Mouse (Mus musculus): ENCODE data around the gene Dpf1. TPM values are rescaled to one million over a fixed set of nuclear protein-coding genes. Genes with fewer than 3 reads are reported as not detected.

Gene Dpf1
- 2.0 and 3.0 TPM in 2 replicates for polyA plus RNA-seq (2015; fragmentation: Nextera tagmentation; extraction: Ambion mirVana)

GRCm38 (mm10) chr7:29303738-29304462 is at the start of gene Dpf1:
Dpf1 (plus strand) TSS chr7:29303951.
- Histone ChIP-seq H3K4me3 (ENCODE audit: low read length) (peak within 1 kb of the TSS; percentile 61), H3K36me3 (ENCODE audit: control insufficient read depth, insufficient read depth) (no peaks in the 10 kb centered on the region), H3K9ac (ENCODE audit: low read length) (peak within 1 kb of the TSS; percentile 68), H3K4me2 (ENCODE audit: low read depth, low read length) (peak within 1 kb of the TSS; percentile 91), H3K4me1 (ENCODE audit: control insufficient read depth, insufficient read depth, low read length) (peaks cover 21% of the 10 kb centered on the region), H3K9me3 (replicated peaks; ENCODE audit: control insufficient read depth, low read length) (no peaks in the 10 kb centered on the region), H3K27ac (ENCODE audit: low read length) (no peak within 1 kb of the TSS), H3K27me3 (ENCODE audit: control insufficient read depth, insufficient read depth, low read length) (peaks cover 52% of the 10 kb centered on the region)
- WGBS, result under 1% methylated on average over 67 of the region's 67 CpGs
- peak; percentile 74 for ATAC-seq (replicated peaks; ENCODE audit: extremely low read depth, insufficient read depth, low FRiP score)

DNA sequence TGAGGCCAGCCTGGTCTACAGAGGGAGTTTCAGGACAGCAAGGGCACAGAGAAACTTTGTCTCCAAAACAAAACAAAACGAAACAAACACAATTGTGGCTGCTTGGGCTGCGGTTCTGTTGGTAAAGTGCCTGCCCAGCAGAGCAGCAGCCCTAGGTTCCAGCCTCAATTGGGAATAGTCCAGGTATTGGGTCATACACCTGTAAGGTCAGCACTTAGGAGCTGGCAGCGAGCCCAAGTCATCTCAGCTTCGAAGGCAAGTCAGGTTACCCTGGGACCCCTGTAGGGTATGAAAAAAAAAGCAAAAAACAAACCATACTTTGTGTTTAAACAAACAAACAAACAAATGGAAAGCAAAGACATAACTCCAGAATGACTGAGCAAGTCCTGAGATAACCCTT is 47.9 kb upstream of the Dpf1 start:
- WGBS, result 79% methylated on average over 4 of the region's 4 CpGs
- peaks cover 3% of the 10 kb centered on the region; the same call in 1 of the 2 replicates for H3K4me1 ChIP-seq (ENCODE audit: control insufficient read depth, insufficient read depth, low read length)
- H3K27ac ChIP-seq (ENCODE audit: low read length), result no peak overlapping the region
- H3K4me3 ChIP-seq (ENCODE audit: low read length), result no peak overlapping the region
- no peak for ATAC-seq (replicated peaks; ENCODE audit: extremely low read depth, insufficient read depth, low FRiP score)
- H3K4me2 ChIP-seq (ENCODE audit: low read depth, low read length), result no peak overlapping the region
- H3K36me3 ChIP-seq (ENCODE audit: control insufficient read depth, insufficient read depth), result no peaks in the 10 kb centered on the region
- no peak overlapping the region for H3K9ac ChIP-seq (ENCODE audit: low read length)
- no peaks in the 10 kb centered on the region for H3K27me3 ChIP-seq (ENCODE audit: control insufficient read depth, insufficient read depth, low read length)
- H3K9me3 ChIP-seq (replicated peaks; ENCODE audit: control insufficient read depth, low read length), result no peaks in the 10 kb centered on the region

DNA sequence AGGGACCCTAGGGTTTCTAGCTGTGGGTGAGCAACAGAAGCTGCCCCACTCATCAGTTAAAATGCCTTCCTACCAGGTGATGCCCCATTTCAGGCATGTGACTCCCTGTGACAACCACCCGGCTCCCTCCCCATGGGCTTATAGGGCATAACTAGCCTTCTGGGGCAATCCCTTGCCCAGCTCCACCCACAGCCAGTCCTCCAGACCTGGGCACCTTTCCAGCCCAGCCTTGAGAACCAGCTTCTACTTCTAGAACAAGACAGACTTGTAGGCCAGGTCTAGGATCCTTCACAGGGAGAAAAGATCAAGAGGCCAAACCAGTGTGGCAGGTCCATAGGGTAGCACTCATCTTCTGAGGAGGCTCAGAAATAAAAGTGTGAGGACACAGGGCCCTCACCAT is 46.4 kb upstream of the Dpf1 start:
- H3K36me3 ChIP-seq (ENCODE audit: control insufficient read depth, insufficient read depth), result no peaks in the 10 kb centered on the region
- ATAC-seq (replicated peaks; ENCODE audit: extremely low read depth, insufficient read depth, low FRiP score), result no peak
- H3K9ac ChIP-seq (ENCODE audit: low read length), result no peak overlapping the region
- no peak overlapping the region for H3K4me3 ChIP-seq (ENCODE audit: low read length)
- H3K9me3 ChIP-seq (replicated peaks; ENCODE audit: control insufficient read depth, low read length), result no peaks in the 10 kb centered on the region
- peaks cover 7% of the 10 kb centered on the region; the same call in 1 of the 2 replicates for H3K4me1 ChIP-seq (ENCODE audit: control insufficient read depth, insufficient read depth, low read length)
- WGBS, result 71% methylated on average over 1 of the region's 1 CpGs
- peak overlapping the region; percentile 44; the same call in 1 of the 2 replicates for H3K27ac ChIP-seq (ENCODE audit: low read length)
- no peaks in the 10 kb centered on the region for H3K27me3 ChIP-seq (ENCODE audit: control insufficient read depth, insufficient read depth, low read length)
- H3K4me2 ChIP-seq (ENCODE audit: low read depth, low read length), result no peak overlapping the region

DNA sequence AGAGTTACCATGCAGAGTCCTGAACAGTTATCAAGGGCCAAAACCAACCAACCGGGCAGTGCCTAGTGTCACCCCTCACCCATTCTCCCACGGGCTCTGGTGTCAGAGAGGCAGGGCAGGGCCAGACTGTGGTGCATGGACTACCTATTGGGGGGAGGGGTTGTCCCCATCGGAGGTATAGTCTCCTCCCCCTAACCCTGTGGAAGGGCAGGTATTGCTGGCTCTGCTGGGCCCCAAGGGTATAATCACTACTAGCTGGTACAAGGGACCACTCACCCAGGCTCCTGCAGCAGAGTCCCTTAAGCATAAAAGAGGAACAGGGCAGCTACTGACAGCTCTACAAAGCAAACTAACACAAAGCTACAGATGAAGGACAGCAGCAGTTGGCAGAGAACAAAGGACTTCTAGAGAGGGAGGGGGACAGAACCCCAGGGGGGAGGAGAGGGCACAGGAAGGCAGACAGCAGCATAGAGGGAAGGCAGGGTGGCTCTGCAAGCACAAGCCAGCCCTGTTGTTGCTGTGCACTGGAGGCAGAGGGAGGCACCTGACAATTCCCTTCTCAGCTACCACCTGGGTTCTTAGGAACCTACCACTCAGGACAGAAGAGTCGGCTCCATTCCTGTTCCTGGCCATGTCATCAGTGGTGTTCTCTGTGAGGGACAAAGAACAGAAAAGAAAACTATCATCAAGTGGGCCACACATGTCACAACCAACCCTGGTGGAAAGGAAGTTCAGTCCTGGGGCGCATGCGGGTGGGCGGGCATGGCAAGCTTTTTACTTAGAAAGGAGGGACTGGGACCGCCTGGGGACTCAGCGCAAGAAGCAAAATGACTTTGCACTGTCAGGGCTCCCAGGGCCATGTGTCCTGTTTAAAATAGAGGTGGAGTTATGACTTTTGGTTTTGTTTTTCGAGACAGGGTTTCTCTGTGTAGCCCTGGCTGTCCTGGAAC is 43.7 kb upstream of the Dpf1 start:
- no peak overlapping the region for H3K4me3 ChIP-seq (ENCODE audit: low read length)
- no peaks in the 10 kb centered on the region for H3K9me3 ChIP-seq (replicated peaks; ENCODE audit: control insufficient read depth, low read length)
- H3K36me3 ChIP-seq (ENCODE audit: control insufficient read depth, insufficient read depth), result no peaks in the 10 kb centered on the region
- H3K27me3 ChIP-seq (ENCODE audit: control insufficient read depth, insufficient read depth, low read length), result no peaks in the 10 kb centered on the region
- no peak overlapping the region for H3K27ac ChIP-seq (ENCODE audit: low read length)
- no peak overlapping the region for H3K9ac ChIP-seq (ENCODE audit: low read length)
- H3K4me1 ChIP-seq (ENCODE audit: control insufficient read depth, insufficient read depth, low read length), result peaks cover 16% of the 10 kb centered on the region
- ATAC-seq (replicated peaks; ENCODE audit: extremely low read depth, insufficient read depth, low FRiP score), result no peak
- H3K4me2 ChIP-seq (ENCODE audit: low read depth, low read length), result no peak overlapping the region
- WGBS, result 79% methylated on average over 10 of the region's 10 CpGs

GRCm38 (mm10) chr7:29262151-29262550 is 41.6 kb upstream of the Dpf1 start:
- Histone ChIP-seq H3K4me3 (ENCODE audit: low read length) (no peak overlapping the region), H3K4me2 (ENCODE audit: low read depth, low read length) (no peak overlapping the region), H3K9me3 (replicated peaks; ENCODE audit: control insufficient read depth, low read length) (no peaks in the 10 kb centered on the region), H3K9ac (ENCODE audit: low read length) (no peak overlapping the region), H3K27ac (ENCODE audit: low read length) (peak overlapping the region; percentile 14), H3K36me3 (ENCODE audit: control insufficient read depth, insufficient read depth) (no peaks in the 10 kb centered on the region), H3K27me3 (ENCODE audit: control insufficient read depth, insufficient read depth, low read length) (no peaks in the 10 kb centered on the region), H3K4me1 (ENCODE audit: control insufficient read depth, insufficient read depth, low read length) (peaks cover 21% of the 10 kb centered on the region)
- no peak for ATAC-seq (replicated peaks; ENCODE audit: extremely low read depth, insufficient read depth, low FRiP score)
- 54% methylated on average over 6 of the region's 6 CpGs for WGBS

DNA sequence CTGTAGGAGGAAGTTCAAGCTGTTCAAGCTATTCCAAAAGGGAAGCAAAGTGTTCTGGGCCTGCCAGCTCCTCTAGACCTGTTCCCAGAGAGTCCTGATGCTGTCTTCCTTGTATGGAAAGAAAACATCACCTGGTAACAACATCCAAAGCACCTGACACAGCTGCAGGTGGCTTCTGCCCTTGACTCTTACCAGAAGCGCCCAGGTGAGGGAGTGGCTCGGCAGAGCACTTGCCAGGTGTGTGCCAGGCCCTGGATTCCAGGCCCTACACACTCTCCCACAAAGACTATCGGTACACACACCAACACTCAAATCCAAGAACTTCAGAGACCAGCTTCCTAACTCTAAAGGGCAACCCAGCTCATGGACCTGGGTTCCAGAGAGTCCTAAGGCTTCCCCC is 39.9 kb upstream of the Dpf1 start:
- no peak overlapping the region for H3K9ac ChIP-seq (ENCODE audit: low read length)
- no peaks in the 10 kb centered on the region for H3K9me3 ChIP-seq (replicated peaks; ENCODE audit: control insufficient read depth, low read length)
- H3K36me3 ChIP-seq (ENCODE audit: control insufficient read depth, insufficient read depth), result no peaks in the 10 kb centered on the region
- WGBS, result 83% methylated on average over 3 of the region's 3 CpGs
- no peak overlapping the region for H3K27ac ChIP-seq (ENCODE audit: low read length)
- no peak overlapping the region for H3K4me2 ChIP-seq (ENCODE audit: low read depth, low read length)
- no peaks in the 10 kb centered on the region for H3K27me3 ChIP-seq (ENCODE audit: control insufficient read depth, insufficient read depth, low read length)
- no peak for ATAC-seq (replicated peaks; ENCODE audit: extremely low read depth, insufficient read depth, low FRiP score)
- H3K4me3 ChIP-seq (ENCODE audit: low read length), result no peak overlapping the region
- peaks cover 19% of the 10 kb centered on the region for H3K4me1 ChIP-seq (ENCODE audit: control insufficient read depth, insufficient read depth, low read length)

DNA sequence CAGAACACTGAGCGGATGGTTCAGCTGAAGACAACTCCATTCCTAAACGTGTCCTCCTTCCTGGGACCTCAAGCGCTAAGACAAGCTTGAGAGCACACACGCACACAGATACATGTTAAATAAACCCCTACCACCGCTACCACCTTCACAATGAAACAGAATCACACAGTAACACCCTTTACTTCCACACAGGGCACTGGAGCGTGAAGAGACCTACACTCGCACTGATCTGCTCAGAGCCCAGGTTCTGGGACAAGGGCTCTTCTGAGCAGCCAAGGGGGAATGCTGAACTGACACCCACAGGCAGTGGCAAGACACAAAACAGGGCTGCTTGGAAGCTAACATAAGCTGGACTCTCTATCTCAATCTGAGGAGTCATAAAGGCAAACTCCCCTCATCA is 38.1 kb upstream of the Dpf1 start:
- H3K9me3 ChIP-seq (replicated peaks; ENCODE audit: control insufficient read depth, low read length), result no peaks in the 10 kb centered on the region
- H3K4me2 ChIP-seq (ENCODE audit: low read depth, low read length), result no peak overlapping the region

DNA sequence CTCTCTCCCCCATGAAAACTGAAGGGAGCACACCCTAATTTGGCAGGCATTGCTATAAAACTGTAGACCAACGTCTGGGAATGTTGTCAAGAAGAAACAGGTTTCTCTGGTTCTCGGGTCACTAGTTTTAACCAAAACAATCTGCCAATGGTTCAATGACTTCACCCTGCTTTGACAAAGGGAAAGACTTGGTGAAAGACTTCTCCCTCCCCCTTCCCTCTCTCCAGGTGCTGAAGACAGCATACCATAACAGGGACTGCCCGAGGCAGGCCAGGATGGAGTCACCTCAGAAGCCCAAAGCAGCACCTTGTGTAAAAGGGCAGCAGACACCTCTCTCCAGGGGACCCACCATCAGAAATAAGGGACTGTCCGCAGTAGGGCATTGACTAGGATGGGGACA is 36.8 kb upstream of the Dpf1 start:
- H3K36me3 ChIP-seq (ENCODE audit: control insufficient read depth, insufficient read depth), result no peaks in the 10 kb centered on the region
- H3K27me3 ChIP-seq (ENCODE audit: control insufficient read depth, insufficient read depth, low read length), result no peaks in the 10 kb centered on the region
- H3K9ac ChIP-seq (ENCODE audit: low read length), result no peak overlapping the region
- WGBS, result 72% methylated on average over 4 of the region's 4 CpGs
- H3K4me2 ChIP-seq (ENCODE audit: low read depth, low read length), result no peak overlapping the region
- no peak for ATAC-seq (replicated peaks; ENCODE audit: extremely low read depth, insufficient read depth, low FRiP score)
- H3K27ac ChIP-seq (ENCODE audit: low read length), result no peak overlapping the region
- H3K4me3 ChIP-seq (ENCODE audit: low read length), result no peak overlapping the region
- H3K4me1 ChIP-seq (ENCODE audit: control insufficient read depth, insufficient read depth, low read length), result peaks cover 33% of the 10 kb centered on the region
- no peaks in the 10 kb centered on the region for H3K9me3 ChIP-seq (replicated peaks; ENCODE audit: control insufficient read depth, low read length)

More for the DNA sequence above, 38.1 kb upstream of the Dpf1 start:
- WGBS, result 72% methylated on average over 7 of the region's 7 CpGs
- Histone ChIP-seq H3K27ac (ENCODE audit: low read length) (no peak overlapping the region; the same call in 1 of the 2 replicates), H3K36me3 (ENCODE audit: control insufficient read depth, insufficient read depth) (no peaks in the 10 kb centered on the region), H3K4me1 (ENCODE audit: control insufficient read depth, insufficient read depth, low read length) (peaks cover 21% of the 10 kb centered on the region), H3K4me3 (ENCODE audit: low read length) (no peak overlapping the region), H3K9ac (ENCODE audit: low read length) (no peak overlapping the region), H3K27me3 (ENCODE audit: control insufficient read depth, insufficient read depth, low read length) (no peaks in the 10 kb centered on the region)
- no peak for ATAC-seq (replicated peaks; ENCODE audit: extremely low read depth, insufficient read depth, low FRiP score)

DNA sequence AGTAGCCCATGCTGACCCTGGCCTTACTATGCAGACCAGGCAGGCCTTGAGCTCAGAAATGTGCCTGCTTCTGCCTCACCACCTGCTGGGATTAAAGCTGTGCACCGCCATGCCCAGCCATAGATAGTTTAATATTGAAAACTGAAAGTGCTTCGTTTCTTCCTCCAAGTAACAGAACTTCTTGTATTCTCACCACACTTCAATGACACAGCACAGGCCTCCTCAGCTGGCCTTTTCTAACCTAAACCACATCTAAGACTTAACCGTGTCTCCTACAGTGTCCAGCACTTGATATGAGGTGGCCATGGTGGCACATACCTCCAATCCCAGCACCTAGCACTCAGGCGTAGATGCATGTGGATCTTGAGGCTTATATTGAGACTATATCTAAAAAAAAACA is 33.3 kb upstream of the Dpf1 start:
- Histone ChIP-seq H3K27ac (ENCODE audit: low read length) (no peak overlapping the region), H3K27me3 (ENCODE audit: control insufficient read depth, insufficient read depth, low read length) (no peaks in the 10 kb centered on the region), H3K36me3 (ENCODE audit: control insufficient read depth, insufficient read depth) (no peaks in the 10 kb centered on the region), H3K4me1 (ENCODE audit: control insufficient read depth, insufficient read depth, low read length) (peaks cover 29% of the 10 kb centered on the region), H3K4me3 (ENCODE audit: low read length) (no peak overlapping the region), H3K9ac (ENCODE audit: low read length) (no peak overlapping the region), H3K4me2 (ENCODE audit: low read depth, low read length) (no peak overlapping the region), H3K9me3 (replicated peaks; ENCODE audit: control insufficient read depth, low read length) (no peaks in the 10 kb centered on the region)
- ATAC-seq (replicated peaks; ENCODE audit: extremely low read depth, insufficient read depth, low FRiP score), result no peak
- 81% methylated on average over 4 of the region's 4 CpGs for WGBS
